Mouse (Mus musculus): ENCODE data around the gene Tnpo3.
A peak's percentile ranks its signal among the peaks of the same experiment; 100 is the strongest.

Tnpo3 gene

GRCm38 (mm10) chr6:29528165-29528505 is 81.6 kb downstream of the Tnpo3 start:
- no peak for DNase-seq (ENCODE audit: low read depth, low spot score)

GRCm38 (mm10) chr6:29527361-29528164 is 82.1 kb downstream of the Tnpo3 start:
- DNase-seq (ENCODE audit: low read depth, low spot score): no peak

- peak; percentile 50 for DNase-seq (ENCODE audit: low read depth, low spot score)
These were observed 83.1 kb downstream of the Tnpo3 start, which contains the start of gene Irf5 for GRCm38 (mm10) chr6:29526281-29527251. TSS of gene Irf5 (plus strand) at chr6:29526625.

- peak; percentile 77 for DNase-seq (ENCODE audit: low read depth, low spot score)
These were observed 84.4 kb downstream of the Tnpo3 start for GRCm38 (mm10) chr6:29525256-29525655.

GRCm38 (mm10) chr6:29524034-29524489 is 85.6 kb downstream of the Tnpo3 start:
- DNase-seq (ENCODE audit: low read depth, low spot score): no peak

- no peak for DNase-seq (ENCODE audit: low read depth, low spot score)
These were observed 86.2 kb downstream of the Tnpo3 start for GRCm38 (mm10) chr6:29523301-29524033.

GRCm38 (mm10) chr6:29522626-29523300 is 86.9 kb downstream of the Tnpo3 start:
- no peak for DNase-seq (ENCODE audit: low read depth, low spot score)

GRCm38 (mm10) chr6:29517139-29517538 is 92.5 kb downstream of the Tnpo3 start:
- DNase-seq (ENCODE audit: low read depth, low spot score): peak; percentile 76

- DNase-seq (ENCODE audit: low read depth, low spot score): peak; percentile 73
These were observed 96.4 kb downstream of the Tnpo3 start for GRCm38 (mm10) chr6:29513284-29513683.

GRCm38 (mm10) chr6:29509086-29509485 is 100.6 kb downstream of the Tnpo3 start:
- peak; percentile 34 for DNase-seq (ENCODE audit: low read depth, low spot score)

GRCm38 (mm10) chr6:29507447-29508309 is 102.0 kb downstream of the Tnpo3 start, which contains the start of gene Kcp:
TSS of gene Kcp (minus strand) at chr6:29507952.
- peak; percentile 45 for DNase-seq (ENCODE audit: low read depth, low spot score)

GRCm38 (mm10) chr6:29506834-29507233 is 102.9 kb downstream of the Tnpo3 start:
- no peak for DNase-seq (ENCODE audit: low read depth, low spot score)

- DNase-seq (ENCODE audit: low read depth, low spot score): no peak
These were observed 104.2 kb downstream of the Tnpo3 start for GRCm38 (mm10) chr6:29505493-29505892.

- no peak for DNase-seq (ENCODE audit: low read depth, low spot score)
These were observed 108.1 kb downstream of the Tnpo3 start for GRCm38 (mm10) chr6:29501599-29501998.

GRCm38 (mm10) chr6:29500810-29501209 is 108.9 kb downstream of the Tnpo3 start:
- no peak for DNase-seq (ENCODE audit: low read depth, low spot score)

- no peak for DNase-seq (ENCODE audit: low read depth, low spot score)
These were observed 109.5 kb downstream of the Tnpo3 start for GRCm38 (mm10) chr6:29500177-29500576.

- DNase-seq (ENCODE audit: low read depth, low spot score): peak; percentile 49
These were observed 111.9 kb downstream of the Tnpo3 start for GRCm38 (mm10) chr6:29497791-29498190.

- no peak for DNase-seq (ENCODE audit: low read depth, low spot score)
These were observed 113.4 kb downstream of the Tnpo3 start for GRCm38 (mm10) chr6:29496270-29496669.

GRCm38 (mm10) chr6:29494101-29494500 is 115.6 kb downstream of the Tnpo3 start:
- no peak for DNase-seq (ENCODE audit: low read depth, low spot score)

Measured in R1 (cell line).